Mouse (Mus musculus) heart, embryonic 12.5 days (tissue): Measurements from ENCODE around the gene Abcc1. TPM values are rescaled to one million over a fixed set of nuclear protein-coding genes. Genes with fewer than 3 reads are reported as not detected.

Experiments
- ATAC-seq: fragments of 200-750 bp; cut with Nextera tagmentation; 2 replicates; pipeline ENCODE4 v1.8.0; 2017; ENCODE audit warnings: moderate TSS enrichment, moderate library complexity; ENCODE audit not compliant: insufficient number of reproducible peaks, low FRiP score
- H3K27ac ChIP-seq: fragments of 300-500 bp; sonication (generic); 2 replicates; pipeline ENCODE4 v1.5.1; 2016; ENCODE audit warnings: mild to moderate bottlenecking, moderate library complexity; ENCODE audit not compliant: poor library complexity, severe bottlenecking
- H3K27me3 ChIP-seq: fragments of 300-500 bp; sonication (generic); replicated peaks from 2 replicates; pipeline ENCODE4 v1.6.1; 2016; ENCODE audit warnings: mild to moderate bottlenecking, moderate library complexity
- H3K36me3 ChIP-seq: fragments of 300-500 bp; sonication (generic); 2 replicates; pipeline ENCODE4 v1.6.1; 2016; ENCODE audit warnings: mild to moderate bottlenecking, moderate library complexity
- H3K4me1 ChIP-seq: fragments of 300-500 bp; sonication (generic); replicated peaks from 2 replicates; pipeline ENCODE4 v1.6.1; 2016; ENCODE audit warnings: mild to moderate bottlenecking
- H3K4me2 ChIP-seq: fragments of 300-500 bp; sonication (generic); 2 replicates; pipeline ENCODE4 v1.6.1; 2016; ENCODE audit warnings: mild to moderate bottlenecking, moderate library complexity
- H3K4me3 ChIP-seq: fragments of 300-500 bp; sonication (generic); 2 replicates; pipeline ENCODE4 v1.5.1; 2016; ENCODE audit warnings: mild to moderate bottlenecking
- H3K9ac ChIP-seq: fragments of 300-500 bp; sonication (generic); 2 replicates; pipeline ENCODE4 v1.6.1; 2016; ENCODE audit warnings: mild to moderate bottlenecking, moderate library complexity
- H3K9me3 ChIP-seq: fragments of 300-500 bp; sonication (generic); replicated peaks from 2 replicates; pipeline ENCODE4 v1.6.1; 2016; ENCODE audit warnings: mild to moderate bottlenecking, moderate library complexity
- WGBS: fragments of 180-500 bp; shearing (Covaris S2); methylation state at CpG from one replicate; pipeline ENCODE4 v1.1.7; 2016; 5-methylcytosine and 5-hydroxymethylcytosine counted together
- polyA plus RNA-seq: library from polyadenylated mRNA; unstranded; fragments of >200 nt; fragmentation: Nextera tagmentation; extraction: Ambion mirVana; gene quantifications from 2 replicates; pipeline ENCODE4 v1.2.1, GENCODE M21; 2016

Gene Abcc1
- polyA plus RNA-seq, 1 experiment from 2014 or later: 3.4 TPM

DNA sequence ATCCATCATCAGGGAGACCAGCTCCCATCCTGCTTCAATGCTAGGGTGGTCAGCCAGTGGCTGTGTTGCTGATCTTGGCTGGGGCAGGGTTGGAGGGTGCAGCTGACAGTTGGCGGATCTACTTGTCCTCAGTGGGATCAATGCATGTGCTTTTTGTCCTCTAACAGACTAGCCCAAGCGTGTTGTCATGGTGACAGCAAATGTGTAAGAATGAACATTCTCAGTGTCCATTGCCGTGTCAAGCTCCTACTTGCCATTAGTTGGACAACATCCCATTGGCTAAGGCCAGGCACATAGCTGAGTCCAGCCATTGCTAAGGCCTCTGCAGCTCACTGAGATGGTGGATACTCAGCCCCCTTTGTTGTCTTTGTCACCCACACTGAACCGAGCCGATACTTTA is 110.8 kb downstream of the Abcc1 start:
- Histone ChIP-seq H3K36me3 (no peaks in the 10 kb centered on the region), H3K27me3 (no peaks in the 10 kb centered on the region), H3K9me3 (no peaks in the 10 kb centered on the region), H3K4me1 (no peaks in the 10 kb centered on the region), H3K4me2 (no peak overlapping the region), H3K9ac (no peak overlapping the region), H3K27ac (no peak overlapping the region), H3K4me3 (no peak overlapping the region)
- no peak for ATAC-seq
- 87% methylated on average over 5 of the region's 5 CpGs for WGBS

DNA sequence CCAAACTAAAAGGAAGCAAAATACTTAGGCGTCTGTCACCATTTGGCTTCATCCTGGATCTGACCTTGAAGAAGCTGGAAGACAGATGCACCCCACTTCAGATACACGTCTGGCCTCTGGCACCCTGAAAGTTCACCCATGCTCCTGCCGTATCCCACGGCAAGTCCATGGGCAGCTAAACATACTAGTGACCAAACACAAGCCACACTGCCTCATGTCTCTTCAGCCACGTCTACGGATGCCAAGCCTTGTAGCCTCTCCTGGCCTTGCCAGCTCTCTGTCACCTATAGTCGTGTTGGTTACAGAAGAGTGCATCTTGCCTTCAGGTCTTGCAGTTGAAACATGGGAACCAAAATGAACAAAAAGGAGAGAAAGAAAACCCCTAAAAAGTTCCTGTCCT is 112.3 kb downstream of the Abcc1 start:
- no peaks in the 10 kb centered on the region for H3K36me3 ChIP-seq
- no peaks in the 10 kb centered on the region for H3K4me1 ChIP-seq
- WGBS: 84% methylated on average over 7 of the region's 7 CpGs
- H3K27ac ChIP-seq: no peak overlapping the region
- H3K4me3 ChIP-seq: no peak overlapping the region
- H3K9ac ChIP-seq: no peak overlapping the region
- H3K4me2 ChIP-seq: no peak overlapping the region
- no peaks in the 10 kb centered on the region for H3K27me3 ChIP-seq
- no peaks in the 10 kb centered on the region for H3K9me3 ChIP-seq
- ATAC-seq: no peak

- Histone ChIP-seq H3K27me3 (0 out of 2 replicates have a peak, but pooled peaks cover 5% of the 10 kb centered on the region), H3K36me3 (no peaks in the 10 kb centered on the region), H3K9ac (no peak overlapping the region), H3K4me1 (no peaks in the 10 kb centered on the region), H3K27ac (no peak overlapping the region), H3K4me2 (no peak overlapping the region), H3K4me3 (no peak overlapping the region), H3K9me3 (no peaks in the 10 kb centered on the region)
- ATAC-seq: no peak
- 78% methylated on average over 2 of the region's 2 CpGs for WGBS
Measured at GRCm38 (mm10) chr16:14475001-14475400, 113.6 kb downstream of the Abcc1 start.

DNA sequence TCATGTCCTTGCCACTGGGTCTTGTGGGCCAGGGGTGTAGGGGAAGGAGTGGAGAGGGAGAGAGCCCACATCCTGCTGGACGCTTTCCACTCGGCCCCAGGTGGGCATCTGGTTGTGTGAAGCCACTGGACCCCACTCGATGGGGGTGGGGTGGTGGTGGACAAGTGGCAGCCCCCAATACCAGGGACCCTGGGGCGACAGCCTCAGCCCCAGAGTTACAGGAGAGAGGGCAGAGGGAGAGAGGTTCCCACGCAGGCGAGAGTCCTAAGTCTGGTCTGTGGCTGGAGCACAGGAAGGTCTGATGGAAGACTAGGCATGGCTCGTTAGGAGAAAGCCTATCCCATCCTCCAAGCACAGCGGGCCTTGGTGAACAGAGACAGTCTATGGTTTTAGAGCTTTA is 114.7 kb downstream of the Abcc1 start:
- Histone ChIP-seq H3K9ac (no peak overlapping the region), H3K9me3 (no peaks in the 10 kb centered on the region), H3K4me1 (no peaks in the 10 kb centered on the region), H3K27me3 (0 out of 2 replicates have a peak, but pooled peaks cover 5% of the 10 kb centered on the region), H3K4me3 (no peak overlapping the region), H3K27ac (no peak overlapping the region), H3K36me3 (no peaks in the 10 kb centered on the region), H3K4me2 (no peak overlapping the region)
- no peak for ATAC-seq
- 78% methylated on average over 8 of the region's 8 CpGs for WGBS

DNA sequence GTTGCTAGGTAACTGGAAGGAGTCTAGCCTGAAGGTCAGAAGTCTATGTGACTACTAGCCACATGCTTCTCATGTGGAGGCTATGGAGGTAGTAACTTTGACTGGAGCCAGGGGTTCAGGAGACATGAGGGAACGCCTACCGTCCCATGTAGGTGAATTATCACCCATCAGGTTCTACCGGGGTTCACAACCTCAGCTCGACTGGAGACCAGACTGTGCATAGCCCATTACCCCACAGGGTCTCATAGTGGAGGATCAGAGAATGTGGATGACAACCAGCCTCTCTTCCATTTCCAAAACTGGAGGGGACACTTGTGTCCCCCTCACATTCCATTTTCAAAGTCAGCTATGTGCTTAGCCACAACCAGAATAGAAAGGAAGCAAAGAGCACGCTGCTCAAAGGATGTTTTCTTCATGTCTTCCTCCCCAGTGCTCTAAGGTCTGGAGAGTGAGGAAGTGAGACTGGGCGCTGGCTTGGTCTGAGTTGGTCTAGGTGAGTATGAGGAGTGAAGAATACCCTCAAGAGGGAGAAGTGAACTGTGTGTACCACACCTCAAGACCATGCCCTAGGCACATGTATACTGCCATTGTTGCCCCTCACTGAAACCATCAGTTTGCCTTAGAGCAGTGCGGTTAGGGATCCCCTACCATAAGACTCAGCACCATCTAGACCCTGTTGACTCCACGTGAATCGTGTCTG is 115.5 kb downstream of the Abcc1 start:
- Histone ChIP-seq H3K4me1 (no peaks in the 10 kb centered on the region), H3K27me3 (0 out of 2 replicates have a peak, but pooled peaks cover 5% of the 10 kb centered on the region), H3K36me3 (no peaks in the 10 kb centered on the region), H3K4me3 (no peak overlapping the region), H3K9me3 (no peaks in the 10 kb centered on the region), H3K4me2 (no peak overlapping the region), H3K9ac (no peak overlapping the region), H3K27ac (no peak overlapping the region)
- 81% methylated on average over 9 of the region's 9 CpGs for WGBS
- ATAC-seq: no peak

DNA sequence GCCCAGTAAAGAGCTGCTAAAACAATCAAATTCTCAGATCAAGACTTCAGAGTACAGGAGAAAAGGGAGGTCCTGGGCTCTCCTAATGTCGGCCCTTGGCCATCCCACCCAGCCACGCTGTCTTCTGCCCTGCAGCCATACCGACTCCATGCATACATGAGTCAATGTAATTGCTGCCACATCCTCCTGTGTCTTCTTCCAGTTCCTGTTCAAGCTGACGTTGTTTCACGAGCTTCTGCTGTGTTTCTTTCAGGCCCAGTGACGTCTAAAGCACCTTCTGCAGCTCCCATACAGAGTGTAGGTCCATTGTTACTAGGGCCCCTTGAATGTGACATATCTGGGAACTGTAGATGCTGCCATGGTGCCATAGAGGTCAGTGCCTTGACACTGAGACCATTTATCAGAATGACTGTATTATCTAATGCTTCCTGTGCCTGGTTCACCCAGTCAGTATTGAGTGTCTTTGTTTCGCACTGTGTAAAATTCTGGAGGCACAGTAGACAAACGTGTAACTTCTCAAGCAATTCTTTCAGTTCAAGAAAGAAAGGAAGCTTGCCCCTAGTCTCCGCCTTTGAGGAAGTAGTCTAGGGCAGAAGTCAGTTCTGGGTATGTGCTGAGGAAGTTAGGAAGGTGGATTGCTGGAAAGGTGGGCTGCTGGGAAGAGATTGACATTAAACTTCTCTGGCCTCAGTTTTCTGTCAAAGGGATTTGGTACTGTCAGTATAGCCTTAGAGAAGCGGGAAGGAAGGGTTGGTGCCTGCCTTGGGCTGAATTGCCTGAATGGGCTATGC is 116.3 kb downstream of the Abcc1 start:
- ATAC-seq: no peak
- no peak overlapping the region for H3K27ac ChIP-seq
- H3K4me1 ChIP-seq: no peaks in the 10 kb centered on the region
- no peaks in the 10 kb centered on the region for H3K9me3 ChIP-seq
- WGBS: 63% methylated on average over 10 of the region's 10 CpGs
- H3K9ac ChIP-seq: no peak overlapping the region
- H3K36me3 ChIP-seq: no peaks in the 10 kb centered on the region
- no peak overlapping the region for H3K4me3 ChIP-seq
- H3K4me2 ChIP-seq: no peak overlapping the region
- H3K27me3 ChIP-seq: 0 out of 2 replicates have a peak, but pooled peaks cover 5% of the 10 kb centered on the region

- ATAC-seq: no peak
Measured at GRCm38 (mm10) chr16:14479641-14480040, 118.3 kb downstream of the Abcc1 start.

GRCm38 (mm10) chr16:14483221-14483620 is 121.9 kb downstream of the Abcc1 start:
- Histone ChIP-seq H3K9ac (no peak overlapping the region), H3K4me3 (no peak overlapping the region), H3K36me3 (no peaks in the 10 kb centered on the region), H3K4me1 (no peaks in the 10 kb centered on the region), H3K27me3 (0 out of 2 replicates have a peak, but pooled peaks cover 5% of the 10 kb centered on the region), H3K9me3 (no peaks in the 10 kb centered on the region), H3K27ac (no peak overlapping the region), H3K4me2 (no peak overlapping the region)
- no peak for ATAC-seq
- WGBS: 64% methylated on average over 1 of the region's 1 CpGs

More at GRCm38 (mm10) chr16:14479641-14480040, 118.3 kb downstream of the Abcc1 start:
- Histone ChIP-seq H3K4me3 (no peak overlapping the region), H3K9ac (no peak overlapping the region), H3K27me3 (0 out of 2 replicates have a peak, but pooled peaks cover 5% of the 10 kb centered on the region), H3K4me1 (no peaks in the 10 kb centered on the region), H3K36me3 (no peaks in the 10 kb centered on the region), H3K27ac (no peak overlapping the region), H3K9me3 (no peaks in the 10 kb centered on the region), H3K4me2 (no peak overlapping the region)
- WGBS: 71% methylated on average over 2 of the region's 2 CpGs

GRCm38 (mm10) chr16:14493491-14494114 is 132.2 kb downstream of the Abcc1 start:
- Histone ChIP-seq H3K9me3 (no peaks in the 10 kb centered on the region), H3K36me3 (no peaks in the 10 kb centered on the region), H3K27ac (no peak overlapping the region), H3K4me2 (no peak overlapping the region), H3K4me3 (no peak overlapping the region), H3K4me1 (no peaks in the 10 kb centered on the region), H3K9ac (no peak overlapping the region), H3K27me3 (peaks cover 3% of the 10 kb centered on the region; the same call in 1 of the 2 replicates)
- WGBS: 72% methylated on average over 2 of the region's 2 CpGs
- ATAC-seq: no peak

DNA sequence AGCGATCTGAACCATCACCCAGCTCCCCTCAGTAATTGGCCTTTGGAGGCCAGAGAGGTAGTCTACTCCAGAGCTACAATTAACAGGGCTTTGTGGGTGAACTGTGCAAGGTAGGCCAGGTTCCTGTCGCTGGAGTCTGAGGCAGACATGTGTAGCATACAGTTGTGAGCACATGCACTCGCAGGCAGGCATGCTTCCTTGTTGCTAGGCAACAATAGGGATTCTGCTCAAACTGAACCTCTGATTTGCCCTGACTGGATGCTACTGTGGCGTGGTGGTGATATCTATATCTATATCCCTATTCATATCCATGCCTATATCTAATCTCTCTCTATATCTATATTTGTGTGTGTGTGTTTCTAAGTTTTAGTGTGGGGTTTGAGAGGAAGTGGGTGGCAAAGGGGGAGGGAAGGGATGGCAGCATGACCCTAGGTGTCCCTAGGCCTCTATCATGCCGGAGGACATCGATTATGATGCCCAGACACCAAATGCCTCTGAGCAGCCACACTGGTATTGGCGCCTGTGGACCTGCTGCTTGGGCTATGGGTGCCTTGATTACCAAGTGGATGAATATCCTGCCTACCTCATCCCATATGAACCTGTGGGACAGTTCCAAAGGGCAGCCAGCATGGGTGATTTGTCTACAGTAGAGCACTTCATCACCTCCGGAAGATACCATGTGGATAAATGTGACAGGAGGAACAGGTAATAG is 140.4 kb downstream of the Abcc1 start:
- Histone ChIP-seq H3K36me3 (no peaks in the 10 kb centered on the region), H3K27ac (no peak overlapping the region), H3K4me3 (no peak overlapping the region), H3K27me3 (no peaks in the 10 kb centered on the region), H3K4me2 (no peak overlapping the region), H3K4me1 (no peaks in the 10 kb centered on the region), H3K9ac (no peak overlapping the region), H3K9me3 (no peaks in the 10 kb centered on the region)
- WGBS: 85% methylated on average over 8 of the region's 8 CpGs
- no peak for ATAC-seq

DNA sequence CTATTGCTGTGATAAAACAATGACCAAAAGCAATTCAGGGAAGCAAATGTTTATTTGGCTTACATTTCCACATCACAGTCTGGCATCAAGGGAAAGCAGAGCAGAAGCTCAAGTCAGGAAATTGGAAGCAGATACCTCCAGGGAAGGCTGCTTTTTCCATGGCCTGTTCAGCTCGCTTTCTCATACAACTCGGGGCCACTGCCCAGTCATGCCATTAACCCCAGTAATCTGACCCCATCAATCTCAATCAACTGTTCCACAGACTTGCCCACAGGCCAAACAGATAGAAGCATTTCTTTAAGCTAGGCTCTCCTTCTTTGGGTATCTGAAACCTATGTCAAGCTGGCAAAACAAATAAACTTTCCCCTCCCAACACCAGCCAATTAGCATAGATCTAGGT is 145.1 kb downstream of the Abcc1 start:
- H3K4me2 ChIP-seq: no peak overlapping the region
- 42% methylated on average over 2 of the region's 2 CpGs for WGBS
- H3K36me3 ChIP-seq: no peaks in the 10 kb centered on the region
- no peak overlapping the region for H3K9ac ChIP-seq
- H3K4me3 ChIP-seq: no peak overlapping the region
- no peak overlapping the region for H3K27ac ChIP-seq
- ATAC-seq: no peak
- H3K27me3 ChIP-seq: no peaks in the 10 kb centered on the region
- H3K4me1 ChIP-seq: no peaks in the 10 kb centered on the region
- no peaks in the 10 kb centered on the region for H3K9me3 ChIP-seq
